Mouse (Mus musculus): ENCODE measurements around the gene Kdm6b. TPM values are rescaled to one million over a fixed set of nuclear protein-coding genes. Genes with fewer than 3 reads are reported as not detected.

Gene Kdm6b
- polyA plus RNA-seq, 1 experiment from 2014 or later: 36.4 TPM

GRCm38 (mm10) chr11:69366157-69366854, 47.2 kb downstream of the Kdm6b start:
- 0% methylated on average over 26 of the region's 26 CpGs for WGBS
- H3K4me1 ChIP-seq (ENCODE audit: control insufficient read depth, insufficient read depth, low read length): peaks cover 29% of the 10 kb centered on the region
- peak overlapping the region; percentile 100 for H3K9ac ChIP-seq (ENCODE audit: low read depth, low read length)

GRCm38 (mm10) chr11:69365722-69366121, 47.8 kb downstream of the Kdm6b start:
- Histone ChIP-seq H3K9ac (ENCODE audit: low read depth, low read length) (peak overlapping the region; percentile 65), H3K4me3 (ENCODE audit: low read depth, low read length) (peak overlapping the region; percentile 92), H3K9me3 (replicated peaks; ENCODE audit: control insufficient read depth, low read length, poor library complexity, severe bottlenecking) (no peaks in the 10 kb centered on the region), H3K4me2 (ENCODE audit: low read length) (peak overlapping the region; percentile 96), H3K27ac (ENCODE audit: low read length) (peak overlapping the region; percentile 100), H3K4me1 (ENCODE audit: control insufficient read depth, insufficient read depth, low read length) (peaks cover 23% of the 10 kb centered on the region), H3K36me3 (ENCODE audit: control insufficient read depth, insufficient read depth, low read length) (peaks cover 25% of the 10 kb centered on the region), H3K27me3 (ENCODE audit: control insufficient read depth, insufficient read depth, low read depth, low read length) (no peaks in the 10 kb centered on the region)
- peak; percentile 29 for ATAC-seq
- WGBS: 18% methylated on average over 6 of the region's 6 CpGs

More at GRCm38 (mm10) chr11:69366157-69366854, 47.2 kb downstream of the Kdm6b start:
- no peaks in the 10 kb centered on the region for H3K9me3 ChIP-seq (replicated peaks; ENCODE audit: control insufficient read depth, low read length, poor library complexity, severe bottlenecking)
- H3K27ac ChIP-seq (ENCODE audit: low read length): peak overlapping the region; percentile 100
- peak overlapping the region; percentile 92 for H3K4me3 ChIP-seq (ENCODE audit: low read depth, low read length)
- peak; percentile 76 for ATAC-seq
- H3K4me2 ChIP-seq (ENCODE audit: low read length): peak overlapping the region; percentile 96
- H3K36me3 ChIP-seq (ENCODE audit: control insufficient read depth, insufficient read depth, low read length): peaks cover 19% of the 10 kb centered on the region
- no peaks in the 10 kb centered on the region for H3K27me3 ChIP-seq (ENCODE audit: control insufficient read depth, insufficient read depth, low read depth, low read length)

GRCm38 (mm10) chr11:69364910-69365309, 48.6 kb downstream of the Kdm6b start:
- peak overlapping the region; percentile 8; the same call in 1 of the 2 replicates for H3K9ac ChIP-seq (ENCODE audit: low read depth, low read length)
- no peaks in the 10 kb centered on the region for H3K9me3 ChIP-seq (replicated peaks; ENCODE audit: control insufficient read depth, low read length, poor library complexity, severe bottlenecking)
- WGBS: 3% methylated on average over 6 of the region's 6 CpGs
- peaks cover 20% of the 10 kb centered on the region for H3K4me1 ChIP-seq (ENCODE audit: control insufficient read depth, insufficient read depth, low read length)
- H3K36me3 ChIP-seq (ENCODE audit: control insufficient read depth, insufficient read depth, low read length): peaks cover 33% of the 10 kb centered on the region
- H3K27ac ChIP-seq (ENCODE audit: low read length): peak overlapping the region; percentile 100
- H3K27me3 ChIP-seq (ENCODE audit: control insufficient read depth, insufficient read depth, low read depth, low read length): no peaks in the 10 kb centered on the region
- peak; percentile 30 for ATAC-seq
- peak overlapping the region; percentile 96 for H3K4me2 ChIP-seq (ENCODE audit: low read length)
- no peak overlapping the region for H3K4me3 ChIP-seq (ENCODE audit: low read depth, low read length)

GRCm38 (mm10) chr11:69364376-69364775, 49.1 kb downstream of the Kdm6b start:
- 47% methylated on average over 8 of the region's 8 CpGs for WGBS
- Histone ChIP-seq H3K36me3 (ENCODE audit: control insufficient read depth, insufficient read depth, low read length) (peaks cover 39% of the 10 kb centered on the region), H3K4me1 (ENCODE audit: control insufficient read depth, insufficient read depth, low read length) (peaks cover 20% of the 10 kb centered on the region), H3K4me3 (ENCODE audit: low read depth, low read length) (no peak overlapping the region), H3K9ac (ENCODE audit: low read depth, low read length) (peak overlapping the region; percentile 8; the same call in 1 of the 2 replicates), H3K27me3 (ENCODE audit: control insufficient read depth, insufficient read depth, low read depth, low read length) (no peaks in the 10 kb centered on the region), H3K9me3 (replicated peaks; ENCODE audit: control insufficient read depth, low read length, poor library complexity, severe bottlenecking) (no peaks in the 10 kb centered on the region), H3K27ac (ENCODE audit: low read length) (peak overlapping the region; percentile 66), H3K4me2 (ENCODE audit: low read length) (peak overlapping the region; percentile 96)
- no peak for ATAC-seq

GRCm38 (mm10) chr11:69362479-69362878, 51.0 kb downstream of the Kdm6b start:
- H3K4me2 ChIP-seq (ENCODE audit: low read length): no peak overlapping the region
- H3K4me3 ChIP-seq (ENCODE audit: low read depth, low read length): no peak overlapping the region
- no peak overlapping the region for H3K27ac ChIP-seq (ENCODE audit: low read length)
- peaks cover 20% of the 10 kb centered on the region for H3K4me1 ChIP-seq (ENCODE audit: control insufficient read depth, insufficient read depth, low read length)
- H3K27me3 ChIP-seq (ENCODE audit: control insufficient read depth, insufficient read depth, low read depth, low read length): no peaks in the 10 kb centered on the region
- no peak overlapping the region for H3K9ac ChIP-seq (ENCODE audit: low read depth, low read length)
- H3K9me3 ChIP-seq (replicated peaks; ENCODE audit: control insufficient read depth, low read length, poor library complexity, severe bottlenecking): no peaks in the 10 kb centered on the region
- WGBS: 91% methylated on average over 2 of the region's 2 CpGs
- no peak for ATAC-seq
- H3K36me3 ChIP-seq (ENCODE audit: control insufficient read depth, insufficient read depth, low read length): peaks cover 55% of the 10 kb centered on the region

GRCm38 (mm10) chr11:69362021-69362420, 51.5 kb downstream of the Kdm6b start:
- H3K27me3 ChIP-seq (ENCODE audit: control insufficient read depth, insufficient read depth, low read depth, low read length): no peaks in the 10 kb centered on the region
- H3K27ac ChIP-seq (ENCODE audit: low read length): no peak overlapping the region
- no peak for ATAC-seq
- no peak overlapping the region for H3K4me3 ChIP-seq (ENCODE audit: low read depth, low read length)
- H3K4me1 ChIP-seq (ENCODE audit: control insufficient read depth, insufficient read depth, low read length): peaks cover 20% of the 10 kb centered on the region
- H3K9me3 ChIP-seq (replicated peaks; ENCODE audit: control insufficient read depth, low read length, poor library complexity, severe bottlenecking): no peaks in the 10 kb centered on the region
- no peak overlapping the region for H3K9ac ChIP-seq (ENCODE audit: low read depth, low read length)
- WGBS: 71% methylated on average over 7 of the region's 7 CpGs
- no peak overlapping the region for H3K4me2 ChIP-seq (ENCODE audit: low read length)
- H3K36me3 ChIP-seq (ENCODE audit: control insufficient read depth, insufficient read depth, low read length): peaks cover 60% of the 10 kb centered on the region

- peaks cover 88% of the 10 kb centered on the region for H3K36me3 ChIP-seq (ENCODE audit: control insufficient read depth, insufficient read depth, low read length)
- H3K4me2 ChIP-seq (ENCODE audit: low read length): no peak overlapping the region
- H3K4me3 ChIP-seq (ENCODE audit: low read depth, low read length): no peak overlapping the region
- no peaks in the 10 kb centered on the region for H3K4me1 ChIP-seq (ENCODE audit: control insufficient read depth, insufficient read depth, low read length)
- H3K9ac ChIP-seq (ENCODE audit: low read depth, low read length): no peak overlapping the region
- no peaks in the 10 kb centered on the region for H3K27me3 ChIP-seq (ENCODE audit: control insufficient read depth, insufficient read depth, low read depth, low read length)
- no peak for ATAC-seq
- no peak overlapping the region for H3K27ac ChIP-seq (ENCODE audit: low read length)
- 95% methylated on average over 12 of the region's 12 CpGs for WGBS
- H3K9me3 ChIP-seq (replicated peaks; ENCODE audit: control insufficient read depth, low read length, poor library complexity, severe bottlenecking): no peaks in the 10 kb centered on the region
Measured at GRCm38 (mm10) chr11:69357690-69358089, 55.8 kb downstream of the Kdm6b start.

- Histone ChIP-seq H3K27me3 (ENCODE audit: control insufficient read depth, insufficient read depth, low read depth, low read length) (no peaks in the 10 kb centered on the region), H3K4me3 (ENCODE audit: low read depth, low read length) (no peak overlapping the region), H3K9me3 (replicated peaks; ENCODE audit: control insufficient read depth, low read length, poor library complexity, severe bottlenecking) (no peaks in the 10 kb centered on the region), H3K36me3 (ENCODE audit: control insufficient read depth, insufficient read depth, low read length) (peaks cover 90% of the 10 kb centered on the region), H3K9ac (ENCODE audit: low read depth, low read length) (no peak overlapping the region), H3K27ac (ENCODE audit: low read length) (no peak overlapping the region), H3K4me2 (ENCODE audit: low read length) (no peak overlapping the region), H3K4me1 (ENCODE audit: control insufficient read depth, insufficient read depth, low read length) (no peaks in the 10 kb centered on the region)
- 94% methylated on average over 5 of the region's 5 CpGs for WGBS
- no peak for ATAC-seq
Measured at GRCm38 (mm10) chr11:69356544-69356943, 56.9 kb downstream of the Kdm6b start.

All from midbrain, embryonic 16.5 days (tissue).